Mouse (Mus musculus) CD8-positive naive resting alpha-beta T cell, adult 2 months (primary cell): ENCODE data around the gene Tcf23.

Experiments used
- DNase-seq, 2 experiments: peaks; one replicate each; pipeline ENCODE4 v3.0.0; 2022; ENCODE audit warnings: low read depth in 2 of 2, low spot score in 2 of 2

The Tcf23 gene

GRCm38 (mm10) chr5:30968416-30968815 lies at the start of gene Tcf23:
Gene Tcf23 (plus strand): TSS chr5:30968662.
- no peak for DNase-seq

- no peak for DNase-seq
Observed at GRCm38 (mm10) chr5:30918691-30919090, 49.8 kb upstream of the Tcf23 start.

- DNase-seq = no peak
Observed at GRCm38 (mm10) chr5:30919831-30920614, 48.4 kb upstream of the Tcf23 start.

GRCm38 (mm10) chr5:30920621-30921020 lies 47.8 kb upstream of the Tcf23 start:
- DNase-seq = no peak

GRCm38 (mm10) chr5:30921256-30922033 lies 47.0 kb upstream of the Tcf23 start, which contains the start of gene Khk:
Gene Khk (plus strand): TSS chr5:30921431.
- DNase-seq = peak; percentile 91 to 93

- no peak for DNase-seq
Observed at GRCm38 (mm10) chr5:30922581-30923041, 45.9 kb upstream of the Tcf23 start.

GRCm38 (mm10) chr5:30923119-30923518 lies 45.3 kb upstream of the Tcf23 start:
- no peak for DNase-seq

- DNase-seq = no peak
Observed at GRCm38 (mm10) chr5:30924614-30925013, 43.8 kb upstream of the Tcf23 start.

GRCm38 (mm10) chr5:30925217-30925616 lies 43.2 kb upstream of the Tcf23 start:
- DNase-seq = no peak

GRCm38 (mm10) chr5:30926073-30926472 lies 42.4 kb upstream of the Tcf23 start:
- no peak for DNase-seq

GRCm38 (mm10) chr5:30927945-30928529 lies 40.4 kb upstream of the Tcf23 start:
- DNase-seq = no peak

- DNase-seq = peak in 1 of 2 experiments; percentile 55
Observed at GRCm38 (mm10) chr5:30930121-30930520, 38.3 kb upstream of the Tcf23 start.

GRCm38 (mm10) chr5:30930846-30931245 lies 37.6 kb upstream of the Tcf23 start:
- no peak for DNase-seq

GRCm38 (mm10) chr5:30931378-30931777 lies 37.1 kb upstream of the Tcf23 start:
- DNase-seq = no peak

GRCm38 (mm10) chr5:30933705-30934104 lies 34.8 kb upstream of the Tcf23 start:
- DNase-seq = no peak

- no peak for DNase-seq
Observed at GRCm38 (mm10) chr5:30934725-30935461, 33.6 kb upstream of the Tcf23 start.

GRCm38 (mm10) chr5:30943004-30943403 lies 25.5 kb upstream of the Tcf23 start:
- DNase-seq = no peak

- no peak for DNase-seq
Observed at GRCm38 (mm10) chr5:30944344-30944743, 24.1 kb upstream of the Tcf23 start.

GRCm38 (mm10) chr5:30944956-30945781 lies 23.3 kb upstream of the Tcf23 start, which contains the start of gene Cgref1:
Gene Cgref1 (minus strand): TSS chr5:30945591.
- DNase-seq = no peak

GRCm38 (mm10) chr5:30948620-30949019 lies 19.8 kb upstream of the Tcf23 start:
- DNase-seq = no peak
